ENCODE assay signal across 12 mouse cellular contexts in the genomic region with DNA sequence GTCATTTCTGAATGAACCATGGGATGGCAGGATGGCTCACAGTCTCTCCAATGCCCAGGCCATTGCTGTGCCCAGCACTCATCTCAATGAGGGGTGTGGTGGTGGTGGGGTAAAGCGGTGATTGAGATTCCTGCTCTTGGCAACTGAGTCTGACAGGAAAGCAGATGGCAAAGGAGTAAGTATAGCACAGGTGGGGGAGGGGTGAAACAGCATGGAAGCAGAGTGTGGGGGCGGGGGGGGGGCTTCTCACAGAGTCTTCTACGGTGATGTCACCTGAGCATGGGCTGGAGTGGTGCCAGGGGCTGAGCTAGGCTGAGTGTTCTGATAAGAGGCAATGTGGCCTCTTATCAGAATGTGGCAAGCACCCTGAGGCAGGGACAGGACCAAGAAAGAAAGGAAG. TPM values are rescaled to one million over a fixed set of nuclear protein-coding genes. Genes with fewer than 3 reads are reported as not detected.
A peak's percentile ranks its signal among the peaks of the same experiment; 100 is the strongest.
DNase-seq lines count a peak whose midpoint lies in the region; ATAC-seq lines count a peak whose summit lies in the region.
"Had no signal": no experiment of that assay in that cellular context is flagged by ENCODE, and none has a peak within 500 bp of the region (broad histone marks: within the 10 kb centered on the region; RNA-seq: fewer than 3 reads in every experiment).

No protein-coding gene starts in this region.

- H3K36me3 ChIP-seq in forebrain, embryonic 13.5 days (ENCODE audit: poor library complexity, severe bottlenecking): no peaks in the 10 kb centered on the region
- H3K36me3 ChIP-seq in liver, embryonic 16.5 days (ENCODE audit: control insufficient read depth, insufficient read depth): no peaks in the 10 kb centered on the region
- H3K36me3 ChIP-seq: midbrain, embryonic 15.5 days had no signal

- peak; percentile 4 for DNase-seq in gastrocnemius, postnatal 25 days
- no peak for DNase-seq in gastrocnemius, adult 8-10 months (ENCODE audit: low spot score in 2 of 2)
- peak; percentile 53 for DNase-seq in retina, postnatal 1 day
- no peak for DNase-seq in retina, embryonic 14.5 days (ENCODE audit: low spot score)
- no peak for DNase-seq in kidney, postnatal 10 days
- no peak for DNase-seq in adrenal gland, adult 2 months
- DNase-seq: B cell, adult 2 months; cerebellum, adult 11 months had no signal

- H3K9ac ChIP-seq in forebrain, embryonic 13.5 days: peak overlapping the region; percentile 21; the same call in 1 of the 2 replicates
- no peak overlapping the region for H3K9ac ChIP-seq in liver, embryonic 16.5 days (ENCODE audit: low read depth, low read length)
- H3K9ac ChIP-seq: midbrain, embryonic 15.5 days had no signal

- ATAC-seq in forebrain, embryonic 13.5 days: peak; percentile 56
- peak; percentile 63 for ATAC-seq in liver, embryonic 16.5 days (ENCODE audit: low read depth)
- ATAC-seq: midbrain, embryonic 15.5 days had no signal

- peak overlapping the region; percentile 57 for H3K27ac ChIP-seq in forebrain, embryonic 13.5 days
- no peak overlapping the region for H3K27ac ChIP-seq in liver, embryonic 16.5 days (ENCODE audit: low read length)
- H3K27ac ChIP-seq: midbrain, embryonic 15.5 days had no signal

- no peaks in the 10 kb centered on the region for H3K9me3 ChIP-seq in forebrain, embryonic 13.5 days (replicated peaks)
- no peaks in the 10 kb centered on the region for H3K9me3 ChIP-seq in liver, embryonic 16.5 days (replicated peaks; ENCODE audit: control insufficient read depth, low read length)
- H3K9me3 ChIP-seq: midbrain, embryonic 15.5 days had no signal

- 26% methylated on average over 2 of the region's 3 CpGs for WGBS in forebrain, embryonic 13.5 days
- WGBS in liver, embryonic 16.5 days (ENCODE audit: insufficient replicate concordance): 25% methylated on average over 3 of the region's 3 CpGs

- H3K4me3 ChIP-seq in forebrain, embryonic 13.5 days: no peak overlapping the region
- no peak overlapping the region for H3K4me3 ChIP-seq in liver, embryonic 16.5 days (ENCODE audit: low read depth, low read length)
- H3K4me3 ChIP-seq: erythroblast, embryonic 14.5 days; midbrain, embryonic 15.5 days had no signal

- no peaks in the 10 kb centered on the region for H3K27me3 ChIP-seq in forebrain, embryonic 13.5 days
- H3K27me3 ChIP-seq in liver, embryonic 16.5 days (ENCODE audit: control insufficient read depth, insufficient read depth, low read depth, low read length): no peaks in the 10 kb centered on the region; the same call in 1 of the 2 replicates
- H3K27me3 ChIP-seq: midbrain, embryonic 15.5 days had no signal

- H3K4me2 ChIP-seq in forebrain, embryonic 13.5 days: no peak overlapping the region
- H3K4me2 ChIP-seq in liver, embryonic 16.5 days (ENCODE audit: low read depth, low read length): no peak overlapping the region
- H3K4me2 ChIP-seq: midbrain, embryonic 15.5 days had no signal

- H3K4me1 ChIP-seq in forebrain, embryonic 13.5 days: peaks cover 39% of the 10 kb centered on the region
- H3K4me1 ChIP-seq in liver, embryonic 16.5 days (ENCODE audit: control insufficient read depth, low read depth, low read length): peaks cover 13% of the 10 kb centered on the region

RNA-seq across cellular contexts. Expression of a gene that starts 52.6 kb away (rescaled TPM):
- 1 to 10 TPM; 2.6 to 4.1 TPM for total RNA-seq in gastrocnemius, postnatal 25 days (2021)
- 1 to 10 TPM; 1.9 to 3.5 (median 2.5) TPM for total RNA-seq in gastrocnemius, adult 8-10 months (2022)
- 1.2 and 1.7 TPM in 2 replicates for polyA plus RNA-seq in forebrain, embryonic 13.5 days (2015; fragmentation: Nextera tagmentation; extraction: Ambion mirVana)
- polyA plus RNA-seq in liver, embryonic 16.5 days (2015; fragmentation: Nextera tagmentation; extraction: Ambion mirVana): 0.04 and 0.07 TPM in 2 replicates
- 10 to 100 TPM; 31.7 to 48.5 TPM for total RNA-seq in adrenal gland, adult 2 months (2021)
- 142 and 152 TPM in 2 replicates for polyA plus RNA-seq in adrenal gland, adult 2 months (2012; rRNA removed)
- polyA plus RNA-seq: erythroblast, embryonic 14.5 days had no signal

Comparison
In these comparisons a context has a peak if more than half of its experiments do, and no peak if none do; other contexts are left out.
1. DNase-seq: peak in gastrocnemius, postnatal 25 days (single experiment) and retina, postnatal 1 day (single experiment); none in gastrocnemius, adult 8-10 months (0 of 2), retina, embryonic 14.5 days (single experiment), kidney, postnatal 10 days (single experiment) and adrenal gland, adult 2 months (single experiment).
2. RNA of a gene that starts 52.6 kb away (total RNA-seq): 31.7 to 48.5 TPM in adrenal gland, adult 2 months; 2.6 to 4.1 TPM in gastrocnemius, postnatal 25 days and 1.9 to 3.5 TPM in gastrocnemius, adult 8-10 months; every median in the first group is over 4 times any median in the second.